Mouse (Mus musculus) liver, embryonic 15.5 days (tissue): Measurements from ENCODE around the gene Galntl6. TPM values are rescaled to one million over a fixed set of nuclear protein-coding genes. Genes with fewer than 3 reads are reported as not detected.

Source experiments
- ATAC-seq: fragments of 200-750 bp; cut with Nextera tagmentation; 2 replicates; pipeline ENCODE4 v1.8.0; 2017; ENCODE audit warnings: moderate number of reproducible peaks, mild to moderate bottlenecking, moderate library complexity; ENCODE audit not compliant: insufficient read depth
- H3K27ac ChIP-seq: fragments of 300-500 bp; sonication (generic); replicated peaks from 2 replicates; pipeline ENCODE4 v1.5.1; 2015; ENCODE audit warnings: mild to moderate bottlenecking, inconsistent platforms
- H3K27me3 ChIP-seq: fragments of 300-500 bp; sonication (generic); 2 replicates; pipeline ENCODE4 v1.6.1; 2015; ENCODE audit warnings: mild to moderate bottlenecking, inconsistent platforms
- H3K36me3 ChIP-seq: fragments of 300-500 bp; sonication (generic); replicated peaks from 2 replicates; pipeline ENCODE4 v1.6.1; 2015; ENCODE audit warnings: moderate library complexity, mild to moderate bottlenecking, inconsistent platforms
- H3K4me1 ChIP-seq: fragments of 300-500 bp; sonication (generic); replicated peaks from 2 replicates; pipeline ENCODE4 v1.6.1; 2015; ENCODE audit warnings: inconsistent platforms
- H3K4me2 ChIP-seq: fragments of 300-500 bp; sonication (generic); 2 replicates; pipeline ENCODE4 v1.6.1; 2015; ENCODE audit warnings: moderate library complexity, mild to moderate bottlenecking, inconsistent platforms
- H3K4me3 ChIP-seq: fragments of 300-500 bp; sonication (generic); replicated peaks from 2 replicates; pipeline ENCODE4 v1.5.1; 2015; ENCODE audit warnings: mild to moderate bottlenecking, inconsistent platforms
- H3K9ac ChIP-seq: fragments of 300-500 bp; sonication (generic); 2 replicates; pipeline ENCODE4 v1.6.1; 2015; ENCODE audit warnings: moderate library complexity, mild to moderate bottlenecking, inconsistent platforms
- H3K9me3 ChIP-seq: fragments of 300-500 bp; sonication (generic); replicated peaks from 2 replicates; pipeline ENCODE4 v1.6.1; 2016; ENCODE audit warnings: inconsistent platforms
- WGBS: fragments of 180-500 bp; shearing (Covaris S2); methylation state at CpG from one replicate; pipeline ENCODE4 v1.1.7; 2015; ENCODE audit warnings: mixed read lengths; ENCODE audit not compliant: insufficient replicate concordance; 5-methylcytosine and 5-hydroxymethylcytosine counted together
- polyA plus RNA-seq: library from polyadenylated mRNA; unstranded; fragments of >200 nt; fragmentation: Nextera tagmentation; extraction: Ambion mirVana; gene quantifications from 2 replicates; pipeline ENCODE4 v1.2.1, GENCODE M21; 2015

The Galntl6 gene
- polyA plus RNA-seq, 1 experiment from 2014 or later = not detected

GRCm38 (mm10) chr8:57731666-57732065 lies 1180.8 kb downstream of the Galntl6 start:
- H3K9me3 ChIP-seq = no peaks in the 10 kb centered on the region
- H3K4me3 ChIP-seq = no peak overlapping the region
- 45% methylated on average over 8 of the region's 8 CpGs for WGBS
- no peak overlapping the region for H3K4me2 ChIP-seq
- no peak overlapping the region for H3K9ac ChIP-seq
- no peak overlapping the region for H3K27ac ChIP-seq
- H3K36me3 ChIP-seq = no peaks in the 10 kb centered on the region
- no peaks in the 10 kb centered on the region for H3K27me3 ChIP-seq
- H3K4me1 ChIP-seq = no peaks in the 10 kb centered on the region
- no peak for ATAC-seq

DNA sequence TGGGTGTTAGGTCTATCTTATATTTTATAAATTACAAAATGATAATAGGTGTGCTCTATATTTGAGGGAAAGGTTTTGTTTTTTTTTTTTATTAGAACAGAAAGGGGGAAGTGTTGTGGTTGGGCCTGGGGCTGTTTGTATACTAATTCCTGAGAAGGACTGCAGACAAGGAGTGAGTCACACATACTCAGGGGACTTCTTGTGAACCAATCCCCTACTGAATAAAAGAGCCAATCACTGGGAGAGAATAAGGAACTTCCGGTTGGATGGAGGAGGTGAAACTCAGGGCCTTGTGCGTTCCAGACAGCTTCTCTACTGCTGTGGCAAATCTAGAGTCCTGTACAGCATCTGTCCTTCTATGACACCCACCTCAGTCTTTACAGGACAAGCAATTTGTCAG lies 1184.2 kb downstream of the Galntl6 start:
- H3K36me3 ChIP-seq = no peaks in the 10 kb centered on the region
- no peak overlapping the region for H3K9ac ChIP-seq
- WGBS = 63% methylated on average over 2 of the region's 2 CpGs
- H3K9me3 ChIP-seq = no peaks in the 10 kb centered on the region
- H3K27ac ChIP-seq = no peak overlapping the region
- H3K27me3 ChIP-seq = no peaks in the 10 kb centered on the region
- ATAC-seq = no peak
- H3K4me1 ChIP-seq = no peaks in the 10 kb centered on the region
- no peak overlapping the region for H3K4me3 ChIP-seq
- no peak overlapping the region for H3K4me2 ChIP-seq

GRCm38 (mm10) chr8:57724843-57725627 lies 1187.4 kb downstream of the Galntl6 start:
- Histone ChIP-seq H3K27ac (no peak overlapping the region), H3K4me3 (no peak overlapping the region), H3K4me2 (no peak overlapping the region), H3K9ac (no peak overlapping the region), H3K9me3 (no peaks in the 10 kb centered on the region), H3K36me3 (no peaks in the 10 kb centered on the region), H3K27me3 (no peaks in the 10 kb centered on the region), H3K4me1 (no peaks in the 10 kb centered on the region)
- no peak for ATAC-seq
- WGBS = 71% methylated on average over 13 of the region's 13 CpGs

Other genes starting within 250 kb of the Galntl6 start
- gene BC030500, start 885 bp downstream of the Galntl6 start, polyA plus RNA-seq = not detected in 2 replicates